Mouse (Mus musculus) ZHBTc4 (cell line): ENCODE results near the gene Tmem95.
A peak's percentile ranks its signal among the peaks of the same experiment; 100 is the strongest.

Source experiments
- DNase-seq: peaks from one replicate; pipeline ENCODE4 v3.0.0-alpha.2; 2011; ENCODE audit warnings: low read depth, low spot score

Gene Tmem95

GRCm38 (mm10) chr11:69846738-69847688 is 30.8 kb downstream of the Tmem95 start:
- DNase-seq = no peak

DNA sequence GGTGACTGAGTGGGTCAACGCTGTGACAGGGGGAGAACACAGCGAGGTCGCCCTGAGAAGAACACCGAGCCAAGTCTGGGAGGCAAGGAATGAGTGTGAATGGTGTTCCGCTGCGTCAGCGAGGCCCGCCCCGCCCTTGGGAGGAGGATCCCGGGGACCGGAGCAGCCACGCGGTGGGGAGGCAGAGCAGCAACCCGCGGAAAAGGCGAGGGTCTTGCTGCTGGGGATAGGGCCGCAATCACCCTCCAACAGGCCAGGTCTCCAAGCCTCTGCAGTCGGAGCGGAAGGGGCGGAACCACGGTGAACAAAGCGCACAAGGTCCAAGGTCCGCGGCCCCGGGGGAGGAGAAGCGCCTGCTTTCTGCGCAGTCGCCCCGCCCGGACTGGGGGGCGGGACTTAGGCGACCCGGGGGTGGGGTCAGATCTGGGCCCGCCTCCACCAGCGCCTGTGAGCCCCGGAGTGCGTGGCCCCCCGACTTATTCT is 31.6 kb downstream of the Tmem95 start, which contains the start of gene Plscr3:
Gene Plscr3, plus strand, starts transcription at position 179 of the 483 bp plus-strand sequence.
- peak; percentile 96 for DNase-seq

- no peak for DNase-seq
Observed at GRCm38 (mm10) chr11:69838714-69839104, 39.1 kb downstream of the Tmem95 start.

GRCm38 (mm10) chr11:69837952-69838713 is 39.7 kb downstream of the Tmem95 start, which contains the start of gene Tmem256:
Gene Tmem256 (plus strand): TSS chr11:69838514.
- peak; percentile 99 for DNase-seq

- DNase-seq = no peak
Observed at GRCm38 (mm10) chr11:69837604-69837951, 40.2 kb downstream of the Tmem95 start, which contains the start of gene Nlgn2. Gene Nlgn2 (minus strand): TSS chr11:69837784.

- DNase-seq = no peak
Observed at GRCm38 (mm10) chr11:69836703-69837576, 40.9 kb downstream of the Tmem95 start.

- no peak for DNase-seq
Observed at GRCm38 (mm10) chr11:69835966-69836335, 41.9 kb downstream of the Tmem95 start.

DNA sequence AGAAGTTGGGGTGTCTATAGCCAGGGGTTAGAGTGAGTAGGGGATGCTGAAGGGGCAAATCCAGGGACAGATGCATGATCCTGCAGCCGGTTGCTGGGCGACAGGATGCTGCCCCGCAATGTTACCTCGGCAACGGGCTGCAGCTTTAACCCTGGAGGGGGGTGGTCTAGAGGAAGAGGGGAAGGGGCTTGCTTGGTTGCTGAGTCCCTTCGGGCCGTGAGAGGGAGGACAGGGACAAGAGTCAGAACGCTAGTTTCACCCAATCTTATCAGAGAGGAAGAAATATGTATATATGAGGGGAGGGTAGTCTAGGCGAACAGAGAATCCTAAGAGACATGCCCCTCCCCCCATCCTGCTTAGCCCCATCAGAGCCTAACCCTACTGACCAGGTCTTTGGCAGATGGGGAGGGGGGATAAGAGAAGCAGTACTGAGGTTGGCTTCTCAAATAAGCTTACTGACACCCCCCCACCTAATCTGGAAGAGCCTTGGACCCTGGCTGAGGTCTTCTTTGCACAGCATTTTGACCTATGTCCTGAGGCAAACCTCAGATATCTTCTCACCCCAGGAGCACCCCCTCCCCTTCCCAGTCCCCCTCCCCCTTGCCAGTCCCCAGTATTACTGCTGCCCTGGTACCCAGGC is 42.4 kb downstream of the Tmem95 start:
- no peak for DNase-seq

GRCm38 (mm10) chr11:69834001-69834549 is 43.7 kb downstream of the Tmem95 start:
- DNase-seq = peak; percentile 84

DNA sequence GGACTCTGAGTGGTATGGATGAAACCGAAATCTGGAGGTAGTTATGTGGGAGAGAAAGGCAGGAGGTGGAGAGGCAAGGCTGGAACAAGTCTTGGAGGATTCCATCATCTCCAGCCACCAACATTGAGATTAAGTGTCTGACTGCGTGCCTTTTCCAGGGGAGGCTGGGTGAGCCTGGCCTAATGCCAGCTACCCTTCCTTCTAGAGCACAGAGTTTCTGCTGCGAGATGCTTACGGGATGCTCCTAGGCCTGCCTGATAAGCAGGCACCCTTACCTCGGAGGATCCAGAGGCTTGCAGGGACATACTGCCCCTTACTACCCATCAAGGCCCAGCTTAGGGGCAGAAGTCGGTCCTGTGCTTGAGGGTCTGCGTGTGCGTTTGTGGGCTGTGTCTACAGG is 44.3 kb downstream of the Tmem95 start:
- no peak for DNase-seq

GRCm38 (mm10) chr11:69828832-69829231 is 49.0 kb downstream of the Tmem95 start:
- DNase-seq = peak; percentile 36
